Mouse (Mus musculus) heart, embryonic 11.5 days (tissue): Measurements from ENCODE around the gene Zfp131. TPM values are rescaled to one million over a fixed set of nuclear protein-coding genes. Genes with fewer than 3 reads are reported as not detected.

Experiments used
- ATAC-seq: fragments of 200-750 bp; cut with Nextera tagmentation; replicated peaks from 2 replicates; pipeline ENCODE4 v1.8.0; 2017; ENCODE audit warnings: moderate library complexity; ENCODE audit not compliant: insufficient number of reproducible peaks, low FRiP score, low TSS enrichment
- H3K27ac ChIP-seq: fragments of 300-500 bp; sonication (generic); 2 replicates; pipeline ENCODE4 v1.5.1; 2014; ENCODE audit warnings: mild to moderate bottlenecking, low read depth, low read length
- H3K27me3 ChIP-seq: fragments of 300-500 bp; sonication (generic); 2 replicates; pipeline ENCODE4 v1.6.1; 2014; ENCODE audit warnings: mild to moderate bottlenecking, low read length, mixed read lengths; ENCODE audit not compliant: control insufficient read depth, insufficient read depth
- H3K36me3 ChIP-seq: fragments of 300-500 bp; sonication (generic); 2 replicates; pipeline ENCODE4 v1.6.1; 2014; ENCODE audit warnings: mild to moderate bottlenecking, low read length, moderate library complexity, mixed read lengths; ENCODE audit not compliant: control insufficient read depth, insufficient read depth
- H3K4me1 ChIP-seq: fragments of 300-500 bp; sonication (generic); 2 replicates; pipeline ENCODE4 v1.6.1; 2014; ENCODE audit warnings: low read length; ENCODE audit not compliant: control insufficient read depth, insufficient read depth
- H3K4me2 ChIP-seq: fragments of 300-500 bp; sonication (generic); 2 replicates; pipeline ENCODE4 v1.6.1; 2014; ENCODE audit warnings: mild to moderate bottlenecking, moderate library complexity
- H3K4me3 ChIP-seq: fragments of 300-500 bp; sonication (generic); 2 replicates; pipeline ENCODE4 v1.5.1; 2014; ENCODE audit warnings: low read depth, low read length
- H3K9ac ChIP-seq: fragments of 300-500 bp; sonication (generic); 2 replicates; pipeline ENCODE4 v1.6.1; 2014; ENCODE audit warnings: mild to moderate bottlenecking, low read depth, low read length, moderate library complexity
- H3K9me3 ChIP-seq: fragments of 300-500 bp; sonication (generic); replicated peaks from 2 replicates; pipeline ENCODE4 v1.6.1; 2016; ENCODE audit warnings: low read length; ENCODE audit not compliant: control insufficient read depth
- WGBS: fragments of 180-500 bp; shearing (Covaris S2); extraction: QIAGEN DNeasy Blood & Tissue Kit; methylation state at CpG from one replicate; pipeline ENCODE4 v1.1.7; 2014; ENCODE audit not compliant: insufficient replicate concordance; 5-methylcytosine and 5-hydroxymethylcytosine counted together
- polyA plus RNA-seq: library from polyadenylated mRNA; unstranded; fragments of >200 nt; fragmentation: Nextera tagmentation; extraction: Ambion mirVana; gene quantifications from 2 replicates; pipeline ENCODE4 v1.2.1, GENCODE M21; 2014

Zfp131 gene
- polyA plus RNA-seq, 1 experiment from 2014 or later: 23.9 TPM

DNA sequence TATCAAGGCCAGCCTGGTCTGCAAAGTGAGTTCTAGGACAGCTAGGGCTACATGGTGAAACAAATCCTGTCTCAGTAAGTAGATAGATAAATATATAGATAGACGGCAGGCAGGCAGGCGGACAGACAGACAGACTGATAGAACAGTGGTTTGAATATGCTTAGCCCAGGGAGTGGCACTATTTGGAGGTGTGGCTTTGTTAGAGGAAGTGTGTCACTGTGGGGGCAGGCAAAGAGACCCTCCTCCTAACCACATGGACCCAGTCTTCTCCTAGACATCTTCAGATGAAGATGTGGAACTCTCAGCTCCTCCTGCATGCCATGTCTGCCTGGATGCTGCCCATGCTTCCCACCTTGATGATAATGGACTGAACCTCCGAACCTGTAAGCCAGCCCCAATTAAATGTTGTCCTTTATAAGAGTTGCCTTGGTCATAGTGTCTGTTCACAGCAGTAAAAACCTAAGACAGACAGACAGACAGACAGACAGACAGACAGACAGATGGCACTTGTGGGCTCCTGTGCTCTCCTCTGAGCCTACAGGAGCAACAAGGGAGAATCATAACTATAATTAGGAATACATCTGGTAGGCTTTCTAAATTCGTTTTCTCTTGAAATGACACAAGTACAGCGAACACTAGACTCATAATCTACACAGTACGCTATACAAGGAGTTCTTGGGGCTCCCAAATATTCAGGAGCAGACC, 47.8 kb downstream of the Zfp131 start:
- Histone ChIP-seq H3K9me3 (no peaks in the 10 kb centered on the region), H3K9ac (no peak overlapping the region), H3K4me3 (no peak overlapping the region), H3K36me3 (no peaks in the 10 kb centered on the region), H3K27ac (no peak overlapping the region), H3K4me1 (no peaks in the 10 kb centered on the region), H3K4me2 (no peak overlapping the region), H3K27me3 (no peaks in the 10 kb centered on the region)
- 74% methylated on average over 6 of the region's 6 CpGs for WGBS
- ATAC-seq: no peak

DNA sequence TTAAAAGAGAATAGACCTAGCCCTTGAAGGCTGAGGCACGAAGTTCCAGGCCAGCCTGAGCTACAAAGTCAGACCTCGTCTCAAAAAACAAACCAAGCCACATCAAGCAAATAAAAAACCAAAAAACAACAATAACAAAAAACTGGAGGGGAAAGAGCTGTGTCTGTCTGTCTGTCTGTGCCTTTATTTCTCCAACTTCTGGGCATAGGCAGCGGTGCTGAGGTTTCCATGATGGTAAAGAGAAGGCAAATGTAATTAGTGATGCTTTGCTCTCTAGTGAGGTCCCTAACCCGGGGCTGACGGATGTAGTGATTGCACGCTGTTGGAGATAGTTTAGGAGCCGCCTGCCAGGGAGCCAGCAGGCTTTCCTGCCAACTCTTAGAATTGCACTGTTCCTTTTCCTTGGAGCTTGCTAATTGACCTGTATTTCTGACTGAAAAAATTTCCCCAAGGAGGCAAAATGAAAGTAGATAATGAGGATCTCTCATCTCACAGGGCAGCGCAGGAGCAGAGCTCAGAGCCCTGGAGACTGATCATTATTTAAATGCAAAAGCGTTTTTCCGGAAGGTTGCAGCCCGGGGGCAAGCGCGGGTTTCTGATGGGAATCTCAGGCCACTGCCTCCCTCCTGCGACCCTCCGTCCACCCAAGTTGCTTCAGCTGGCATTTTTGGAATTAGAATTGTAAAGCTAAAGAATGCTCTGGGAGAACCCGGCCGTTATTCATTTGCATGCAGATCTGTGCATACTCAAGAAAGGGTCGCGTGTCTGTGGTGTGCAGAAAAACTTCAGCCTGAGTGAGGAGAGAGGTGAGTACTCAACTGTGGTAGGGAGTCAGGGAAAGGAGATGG, 49.1 kb downstream of the Zfp131 start:
- peak overlapping the region; percentile 70 for H3K4me2 ChIP-seq
- H3K9me3 ChIP-seq: no peaks in the 10 kb centered on the region
- no peaks in the 10 kb centered on the region for H3K27me3 ChIP-seq
- H3K4me1 ChIP-seq: no peaks in the 10 kb centered on the region
- H3K9ac ChIP-seq: peak overlapping the region; percentile 52
- peak overlapping the region; percentile 39 for H3K4me3 ChIP-seq
- no peak for ATAC-seq
- WGBS: 8% methylated on average over 19 of the region's 19 CpGs
- no peaks in the 10 kb centered on the region for H3K36me3 ChIP-seq
- H3K27ac ChIP-seq: no peak overlapping the region

DNA sequence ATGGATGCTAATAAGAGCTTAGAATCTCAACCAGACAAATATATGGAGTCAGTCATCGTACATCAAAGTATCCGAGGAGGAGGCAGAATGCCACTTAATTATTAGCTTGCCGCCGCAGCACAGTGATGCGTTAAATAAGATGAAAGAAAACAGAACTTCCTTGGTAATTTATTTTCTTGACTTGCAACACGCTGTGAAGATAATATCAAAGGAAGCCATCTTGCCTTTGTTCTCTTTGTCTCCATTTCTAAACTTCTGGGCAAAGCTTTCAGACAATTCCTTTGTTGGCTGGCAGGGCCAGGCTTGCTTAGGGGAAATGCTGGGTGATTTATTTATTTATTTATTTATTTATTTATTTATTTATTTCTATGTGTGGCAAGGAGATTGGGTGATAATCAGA, 59.2 kb downstream of the Zfp131 start:
- Histone ChIP-seq H3K9me3 (no peaks in the 10 kb centered on the region), H3K36me3 (no peaks in the 10 kb centered on the region), H3K4me1 (no peaks in the 10 kb centered on the region), H3K9ac (no peak overlapping the region), H3K27ac (no peak overlapping the region), H3K27me3 (no peaks in the 10 kb centered on the region), H3K4me3 (no peak overlapping the region), H3K4me2 (no peak overlapping the region)
- 76% methylated on average over 6 of the region's 6 CpGs for WGBS
- no peak for ATAC-seq

DNA sequence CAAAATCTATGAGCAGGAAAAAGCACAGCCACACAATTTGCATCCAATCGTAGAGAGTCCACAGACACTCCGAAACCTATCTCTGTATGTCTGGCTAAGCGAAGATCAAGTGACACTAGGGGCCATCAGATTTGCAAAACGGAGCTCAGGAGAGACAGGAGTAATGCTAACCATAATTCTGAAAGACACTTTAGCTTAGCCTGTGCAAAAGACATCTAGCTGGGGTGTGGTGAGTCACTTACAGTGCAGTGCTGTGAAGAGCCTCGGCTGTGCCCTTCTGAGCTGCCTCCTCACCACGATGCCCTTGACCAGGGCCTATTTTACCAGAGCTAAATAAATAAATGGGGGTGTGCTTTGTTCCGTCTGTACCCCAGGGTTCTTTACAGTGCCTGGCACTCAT, 61.3 kb downstream of the Zfp131 start:
- ATAC-seq: no peak
- no peaks in the 10 kb centered on the region for H3K27me3 ChIP-seq
- 77% methylated on average over 7 of the region's 7 CpGs for WGBS
- no peaks in the 10 kb centered on the region for H3K36me3 ChIP-seq
- H3K4me3 ChIP-seq: no peak overlapping the region
- H3K4me2 ChIP-seq: no peak overlapping the region
- H3K9me3 ChIP-seq: no peaks in the 10 kb centered on the region
- no peak overlapping the region for H3K9ac ChIP-seq
- H3K27ac ChIP-seq: no peak overlapping the region
- no peaks in the 10 kb centered on the region for H3K4me1 ChIP-seq

DNA sequence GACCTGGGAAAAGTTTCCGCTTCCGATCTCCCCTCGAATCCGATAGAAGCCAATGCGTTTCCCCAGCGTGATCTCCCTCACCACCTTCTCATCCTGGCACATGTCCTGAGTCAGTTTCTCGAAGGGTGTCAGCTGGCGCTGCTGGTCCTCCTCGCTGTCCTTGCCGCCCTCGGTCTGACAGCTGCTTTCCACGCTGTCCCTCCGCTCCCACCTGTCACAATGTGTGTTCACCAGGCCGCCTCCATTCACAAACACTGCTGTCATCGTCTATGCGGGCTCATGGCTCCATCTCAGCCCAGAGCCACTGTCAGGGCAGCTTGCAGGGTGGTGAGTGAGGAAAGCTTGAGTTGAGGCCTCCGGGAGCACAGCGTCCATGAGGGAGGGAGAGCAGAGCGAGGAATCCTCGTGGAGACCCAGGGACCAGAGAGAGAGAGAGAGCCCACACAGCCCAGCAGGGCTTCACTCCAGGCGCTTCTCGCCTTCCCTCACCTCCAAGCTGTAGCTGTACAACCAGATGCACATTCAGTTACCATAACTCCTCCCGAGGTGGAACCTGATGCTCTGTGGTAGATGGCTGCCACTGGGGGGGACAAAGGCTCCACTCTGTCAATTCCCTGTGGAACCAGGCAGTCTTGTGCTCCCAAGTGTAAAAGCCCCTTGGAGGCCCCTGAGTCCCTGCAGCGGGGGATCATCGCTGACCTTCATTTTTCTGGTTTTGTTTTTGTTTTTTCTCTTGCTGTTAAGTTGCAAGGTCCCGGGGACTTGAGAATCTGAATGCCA, 62.9 kb downstream of the Zfp131 start:
- H3K27ac ChIP-seq: no peak overlapping the region
- 53% methylated on average over 26 of the region's 26 CpGs for WGBS
- H3K9me3 ChIP-seq: no peaks in the 10 kb centered on the region
- no peak overlapping the region for H3K9ac ChIP-seq
- no peak overlapping the region for H3K4me3 ChIP-seq
- no peaks in the 10 kb centered on the region for H3K4me1 ChIP-seq
- H3K27me3 ChIP-seq: no peaks in the 10 kb centered on the region
- ATAC-seq: no peak
- peak overlapping the region; percentile 47 for H3K4me2 ChIP-seq
- H3K36me3 ChIP-seq: no peaks in the 10 kb centered on the region

DNA sequence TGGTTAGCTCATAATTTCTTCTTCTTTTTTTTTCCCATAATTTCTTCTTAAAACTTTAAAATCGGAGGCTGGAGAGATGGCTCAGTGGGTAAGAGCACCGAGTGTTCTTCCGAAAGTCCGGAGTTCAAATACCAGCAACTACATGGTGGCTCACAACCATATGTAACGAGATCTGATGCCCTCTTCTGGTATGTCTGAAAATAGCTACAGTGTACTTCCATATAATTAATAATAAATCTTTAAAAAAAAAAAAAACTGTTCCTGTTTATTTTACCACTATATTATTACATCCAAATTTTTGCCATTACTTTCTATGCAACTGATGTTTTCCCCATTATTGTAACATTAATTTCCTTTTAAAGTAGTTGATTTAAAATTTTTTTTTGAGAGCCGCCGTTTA, 66.1 kb downstream of the Zfp131 start:
- WGBS: 77% methylated on average over 7 of the region's 7 CpGs
- H3K36me3 ChIP-seq: no peaks in the 10 kb centered on the region
- H3K9ac ChIP-seq: no peak overlapping the region
- H3K4me3 ChIP-seq: no peak overlapping the region
- ATAC-seq: no peak
- H3K4me2 ChIP-seq: no peak overlapping the region
- no peaks in the 10 kb centered on the region for H3K9me3 ChIP-seq
- H3K4me1 ChIP-seq: no peaks in the 10 kb centered on the region
- H3K27me3 ChIP-seq: no peaks in the 10 kb centered on the region
- H3K27ac ChIP-seq: no peak overlapping the region

DNA sequence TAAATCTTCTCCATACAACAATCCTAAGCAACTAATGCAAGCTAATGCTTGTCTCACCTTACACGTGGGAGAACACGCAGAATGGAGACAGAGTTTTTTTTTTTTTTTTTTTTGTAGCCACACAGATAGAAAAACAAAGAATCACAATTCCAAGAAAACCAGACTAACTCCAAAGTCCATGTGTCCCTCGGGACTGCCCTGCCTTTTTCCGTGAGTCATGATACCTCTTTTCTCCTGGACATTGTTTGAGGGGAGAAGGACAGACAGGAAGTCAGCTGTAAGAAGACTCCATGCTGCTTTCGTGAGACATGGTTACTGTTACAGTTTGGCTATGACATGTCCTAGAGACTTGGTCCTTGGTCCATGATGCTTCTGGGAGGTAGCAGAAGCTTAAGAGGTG, 67.3 kb downstream of the Zfp131 start:
- Histone ChIP-seq H3K9ac (no peak overlapping the region), H3K4me3 (no peak overlapping the region), H3K4me2 (no peak overlapping the region), H3K4me1 (no peaks in the 10 kb centered on the region), H3K27ac (no peak overlapping the region), H3K9me3 (no peaks in the 10 kb centered on the region), H3K36me3 (no peaks in the 10 kb centered on the region), H3K27me3 (no peaks in the 10 kb centered on the region)
- ATAC-seq: no peak
- WGBS: 67% methylated on average over 5 of the region's 5 CpGs

DNA sequence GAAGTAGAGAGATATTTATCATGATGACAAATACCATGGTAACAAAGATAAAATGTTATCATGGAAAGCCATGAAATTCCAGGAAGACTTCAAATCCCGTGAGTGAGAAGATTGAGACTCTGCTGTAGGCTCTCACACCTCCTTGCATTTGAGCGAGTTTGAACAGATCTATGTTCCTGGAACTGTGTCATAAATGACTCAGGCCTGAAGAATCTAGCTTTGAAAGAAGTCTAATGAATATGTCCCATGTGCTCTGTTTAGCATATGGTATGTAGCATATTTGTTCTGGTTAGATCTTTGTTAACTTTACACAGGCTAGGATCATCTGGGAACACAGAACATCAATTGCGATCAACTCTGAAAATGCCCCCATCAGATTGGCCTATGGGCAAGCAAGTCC, 68.2 kb downstream of the Zfp131 start:
- Histone ChIP-seq H3K36me3 (no peaks in the 10 kb centered on the region), H3K9ac (no peak overlapping the region), H3K4me2 (no peak overlapping the region), H3K9me3 (no peaks in the 10 kb centered on the region), H3K27me3 (no peaks in the 10 kb centered on the region), H3K4me1 (no peaks in the 10 kb centered on the region), H3K4me3 (no peak overlapping the region), H3K27ac (no peak overlapping the region)
- 67% methylated on average over 3 of the region's 3 CpGs for WGBS
- ATAC-seq: no peak
